Mouse (Mus musculus): ENCODE measurements around the gene Ank3. TPM values are rescaled to one million over a fixed set of nuclear protein-coding genes. Genes with fewer than 3 reads are reported as not detected.

Gene Ank3
- polyA plus RNA-seq, 1 experiment from 2014 or later: 7.1 TPM

- Histone ChIP-seq H3K9ac (replicated peaks) (no peak overlapping the region), H3K27ac (ENCODE audit: low read depth) (no peak overlapping the region), H3K27me3 (ENCODE audit: insufficient read depth, low read length) (no peaks in the 10 kb centered on the region), H3K4me1 (ENCODE audit: insufficient read depth) (no peaks in the 10 kb centered on the region), H3K9me3 (ENCODE audit: low read length) (no peaks in the 10 kb centered on the region), H3K4me2 (ENCODE audit: low read depth, low read length) (no peak overlapping the region), H3K4me3 (ENCODE audit: low read depth, low read length) (no peak overlapping the region), H3K36me3 (replicated peaks; ENCODE audit: insufficient read depth, low read length) (no peaks in the 10 kb centered on the region)
- ATAC-seq (no peak), DNase-seq (no peak)
- TF ChIP-seq EP300 (IDR thresholded peaks at IDR 0.05; ENCODE audit: low read depth): no peak
- TF ChIP-seq CTCF (IDR thresholded peaks at IDR 0.05; ENCODE audit: low read depth): no peak
- 39% methylated on average over 14 of the region's 14 CpGs for WGBS (ENCODE audit: insufficient replicate concordance)
These were observed 308.5 kb downstream of the Ank3 start for GRCm38 (mm10) chr10:69706851-69707788.

DNA sequence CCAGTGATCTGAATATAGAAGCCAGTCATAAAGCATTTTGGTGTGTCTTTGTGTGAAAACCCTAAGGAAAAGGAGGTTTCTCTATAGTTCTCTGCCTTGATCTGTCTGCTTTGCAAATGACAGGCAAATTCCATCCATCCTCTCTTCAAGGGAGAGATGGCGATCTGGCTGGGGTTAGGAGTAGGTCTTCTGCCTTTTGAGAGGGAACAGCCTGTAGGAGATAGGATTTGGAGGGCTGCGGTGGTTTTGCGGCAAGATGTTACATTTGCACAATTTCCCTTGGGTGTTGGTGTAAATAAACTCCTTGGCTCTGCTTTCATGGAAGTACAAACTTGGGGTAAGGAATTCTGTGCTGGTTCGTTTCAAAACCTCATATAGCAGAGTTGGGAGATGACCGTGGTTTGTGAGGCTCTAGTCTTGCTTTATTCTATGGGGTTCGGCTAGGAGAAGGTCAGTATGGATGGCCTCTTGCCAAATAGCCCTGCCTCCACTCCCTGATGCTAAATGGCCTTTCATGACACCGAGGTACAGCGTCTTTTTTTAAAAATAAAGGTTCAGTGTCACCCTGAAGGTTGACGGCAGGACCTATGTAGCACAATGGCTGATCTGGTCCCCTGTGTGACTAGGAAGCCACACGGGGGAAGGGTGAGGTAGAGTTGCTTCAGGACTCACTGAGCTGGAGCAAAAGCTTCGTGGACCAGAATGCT is 309.4 kb downstream of the Ank3 start:
- WGBS (ENCODE audit: insufficient replicate concordance): 75% methylated on average over 11 of the region's 11 CpGs
- Histone ChIP-seq H3K9me3 (ENCODE audit: low read length) (no peaks in the 10 kb centered on the region), H3K9ac (replicated peaks) (no peak overlapping the region), H3K4me3 (ENCODE audit: low read depth, low read length) (no peak overlapping the region), H3K4me1 (ENCODE audit: insufficient read depth) (no peaks in the 10 kb centered on the region), H3K27me3 (ENCODE audit: insufficient read depth, low read length) (no peaks in the 10 kb centered on the region), H3K4me2 (ENCODE audit: low read depth, low read length) (no peak overlapping the region), H3K36me3 (replicated peaks; ENCODE audit: insufficient read depth, low read length) (no peaks in the 10 kb centered on the region), H3K27ac (ENCODE audit: low read depth) (no peak overlapping the region)
- TF ChIP-seq EP300 (IDR thresholded peaks at IDR 0.05; ENCODE audit: low read depth) (no peak), CTCF (IDR thresholded peaks at IDR 0.05; ENCODE audit: low read depth) (no peak)
- ATAC-seq: no peak
- no peak for DNase-seq

DNA sequence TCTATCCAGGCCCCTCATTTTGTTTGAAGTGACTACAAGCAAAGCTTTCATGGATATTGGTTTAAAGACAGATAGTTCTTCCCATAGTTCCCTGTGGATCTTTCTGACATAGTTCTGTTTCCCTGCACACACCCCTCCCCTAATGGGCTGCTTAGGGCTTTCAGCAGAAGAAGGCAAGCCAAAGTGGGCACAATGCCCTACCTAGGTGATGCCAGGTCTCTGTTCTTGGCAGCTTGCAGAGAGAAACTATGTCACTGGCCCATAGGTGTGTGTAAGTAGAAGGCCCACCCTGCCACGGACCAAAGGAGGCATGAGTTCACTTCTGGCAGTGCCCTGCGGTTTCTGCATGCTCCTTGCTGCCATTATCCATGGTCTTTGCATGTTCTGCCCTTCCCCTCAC is 311.1 kb downstream of the Ank3 start:
- no peak overlapping the region for H3K9ac ChIP-seq (replicated peaks)
- ATAC-seq: no peak
- 78% methylated on average over 2 of the region's 2 CpGs for WGBS (ENCODE audit: insufficient replicate concordance)
- no peaks in the 10 kb centered on the region for H3K4me1 ChIP-seq (ENCODE audit: insufficient read depth)
- DNase-seq: no peak
- no peaks in the 10 kb centered on the region for H3K36me3 ChIP-seq (replicated peaks; ENCODE audit: insufficient read depth, low read length)
- TF ChIP-seq EP300 (IDR thresholded peaks at IDR 0.05; ENCODE audit: low read depth) (no peak), CTCF (IDR thresholded peaks at IDR 0.05; ENCODE audit: low read depth) (no peak)
- no peaks in the 10 kb centered on the region for H3K27me3 ChIP-seq (ENCODE audit: insufficient read depth, low read length)
- H3K4me2 ChIP-seq (ENCODE audit: low read depth, low read length): no peak overlapping the region
- no peak overlapping the region for H3K4me3 ChIP-seq (ENCODE audit: low read depth, low read length)
- H3K9me3 ChIP-seq (ENCODE audit: low read length): no peaks in the 10 kb centered on the region
- H3K27ac ChIP-seq (ENCODE audit: low read depth): no peak overlapping the region

- WGBS (ENCODE audit: insufficient replicate concordance): 71% methylated on average over 5 of the region's 5 CpGs
- no peak for DNase-seq
- no peaks in the 10 kb centered on the region for H3K9me3 ChIP-seq (ENCODE audit: low read length)
- H3K27ac ChIP-seq (ENCODE audit: low read depth): no peak overlapping the region
- no peaks in the 10 kb centered on the region for H3K27me3 ChIP-seq (ENCODE audit: insufficient read depth, low read length)
- H3K4me2 ChIP-seq (ENCODE audit: low read depth, low read length): no peak overlapping the region
- no peak for TF ChIP-seq EP300 (IDR thresholded peaks at IDR 0.05; ENCODE audit: low read depth)
- TF ChIP-seq CTCF (IDR thresholded peaks at IDR 0.05; ENCODE audit: low read depth): no peak
- no peak overlapping the region for H3K9ac ChIP-seq (replicated peaks)
- no peak overlapping the region for H3K4me3 ChIP-seq (ENCODE audit: low read depth, low read length)
- no peaks in the 10 kb centered on the region for H3K4me1 ChIP-seq (ENCODE audit: insufficient read depth)
- H3K36me3 ChIP-seq (replicated peaks; ENCODE audit: insufficient read depth, low read length): no peaks in the 10 kb centered on the region
- ATAC-seq: no peak
These were observed 312.2 kb downstream of the Ank3 start for GRCm38 (mm10) chr10:69710802-69711201.

GRCm38 (mm10) chr10:69716907-69717306 is 318.3 kb downstream of the Ank3 start:
- no peak overlapping the region for H3K9ac ChIP-seq (replicated peaks)
- no peak overlapping the region for H3K4me3 ChIP-seq (ENCODE audit: low read depth, low read length)
- WGBS (ENCODE audit: insufficient replicate concordance): 58% methylated on average over 4 of the region's 4 CpGs
- no peak overlapping the region for H3K4me2 ChIP-seq (ENCODE audit: low read depth, low read length)
- no peaks in the 10 kb centered on the region for H3K9me3 ChIP-seq (ENCODE audit: low read length)
- no peaks in the 10 kb centered on the region for H3K27me3 ChIP-seq (ENCODE audit: insufficient read depth, low read length)
- DNase-seq (no peak), ATAC-seq (peak; percentile 38; the same call in 1 of the 2 replicates)
- no peaks in the 10 kb centered on the region for H3K36me3 ChIP-seq (replicated peaks; ENCODE audit: insufficient read depth, low read length)
- no peak for TF ChIP-seq EP300 (IDR thresholded peaks at IDR 0.05; ENCODE audit: low read depth)
- TF ChIP-seq CTCF (IDR thresholded peaks at IDR 0.05; ENCODE audit: low read depth): no peak
- H3K27ac ChIP-seq (ENCODE audit: low read depth): no peak overlapping the region; the same call in 1 of the 2 replicates
- H3K4me1 ChIP-seq (ENCODE audit: insufficient read depth): no peaks in the 10 kb centered on the region

DNA sequence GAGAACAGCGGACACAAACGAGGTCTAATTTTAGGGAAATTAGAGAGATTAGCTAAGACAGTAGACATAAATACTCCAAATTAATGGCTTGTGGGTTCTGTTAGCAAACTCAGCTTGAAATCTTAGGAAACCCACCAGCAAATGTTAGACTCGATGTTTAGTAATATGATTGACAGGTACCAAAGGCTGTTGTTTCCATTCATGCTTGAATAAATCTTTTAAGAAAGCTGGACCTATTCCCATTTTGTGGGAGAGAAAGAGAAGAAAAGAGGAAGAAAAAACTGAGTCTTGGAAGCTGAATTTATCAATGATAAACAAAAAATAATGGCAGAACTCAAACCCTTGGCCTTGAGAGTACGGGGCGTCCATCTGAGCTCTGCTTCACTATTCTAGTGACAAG is 320.8 kb downstream of the Ank3 start:
- H3K9me3 ChIP-seq (ENCODE audit: low read length): no peaks in the 10 kb centered on the region
- no peaks in the 10 kb centered on the region for H3K4me1 ChIP-seq (ENCODE audit: insufficient read depth)
- H3K27ac ChIP-seq (ENCODE audit: low read depth): no peak overlapping the region
- no peak for ATAC-seq
- no peak overlapping the region for H3K9ac ChIP-seq (replicated peaks)
- H3K27me3 ChIP-seq (ENCODE audit: insufficient read depth, low read length): no peaks in the 10 kb centered on the region
- no peaks in the 10 kb centered on the region for H3K36me3 ChIP-seq (replicated peaks; ENCODE audit: insufficient read depth, low read length)
- no peak overlapping the region for H3K4me2 ChIP-seq (ENCODE audit: low read depth, low read length)
- TF ChIP-seq EP300 (IDR thresholded peaks at IDR 0.05; ENCODE audit: low read depth) (no peak), CTCF (IDR thresholded peaks at IDR 0.05; ENCODE audit: low read depth) (no peak)
- no peak for DNase-seq
- 80% methylated on average over 5 of the region's 5 CpGs for WGBS (ENCODE audit: insufficient replicate concordance)
- H3K4me3 ChIP-seq (ENCODE audit: low read depth, low read length): no peak overlapping the region

Data from liver, postnatal 0 days (tissue).